Mouse (Mus musculus) ES-E14 (cell line): ENCODE results near the gene Gm48552. TPM values are rescaled to one million over a fixed set of nuclear protein-coding genes. Genes with fewer than 3 reads are reported as not detected.

ENCODE experiments used
- DNase-seq: peaks from one replicate; pipeline ENCODE4 v3.0.0-alpha.2; 2013; ENCODE audit warnings: low read depth, low spot score
- H3K27ac ChIP-seq: 2 replicates; pipeline ENCODE4 v1.5.1; 2012; ENCODE audit warnings: low read depth, mild to moderate bottlenecking, low read length, moderate library complexity, mixed read lengths; ENCODE audit not compliant: poor library complexity, insufficient read depth, severe bottlenecking
- H3K36me3 ChIP-seq: 2 replicates; pipeline ENCODE4 v1.6.1; 2012; ENCODE audit warnings: mild to moderate bottlenecking, low read length, moderate library complexity, mixed read lengths; ENCODE audit not compliant: control insufficient read depth, poor library complexity, insufficient read depth, severe bottlenecking
- H3K4me1 ChIP-seq, 2 experiments: fragments of 150-350 bp in 1 of 2; sonication (generic) in 1 of 2; 2 replicates each; pipeline ENCODE4 v1.6.1; 2012; ENCODE audit warnings: low read length in 2 of 2, mild to moderate bottlenecking in 1 of 2, mixed read lengths in 1 of 2; ENCODE audit not compliant: control insufficient read depth in 2 of 2, insufficient read depth in 2 of 2, poor library complexity in 1 of 2
- H3K4me3 ChIP-seq, 2 experiments: fragments of 150-350 bp in 1 of 2; sonication (generic) in 1 of 2; 2 replicates each; pipeline ENCODE4 v1.5.1; 2012; ENCODE audit warnings: low read length in 2 of 2, low read depth in 1 of 2, mild to moderate bottlenecking in 1 of 2, mixed read lengths in 1 of 2; ENCODE audit not compliant: insufficient read depth in 1 of 2, poor library complexity in 1 of 2, severe bottlenecking in 1 of 2
- H3K9ac ChIP-seq: 2 replicates; pipeline ENCODE4 v1.6.1; 2012; ENCODE audit warnings: low read depth, mild to moderate bottlenecking, low read length, mixed read lengths; ENCODE audit not compliant: poor library complexity, insufficient read depth, severe bottlenecking
- H3K9me3 ChIP-seq: fragments of 150-350 bp; sonication (generic); 2 replicates; pipeline ENCODE4 v1.6.1; 2012; ENCODE audit warnings: low read depth, mild to moderate bottlenecking, low read length; ENCODE audit not compliant: control insufficient read depth, insufficient read depth
- CHD2 ChIP-seq: IDR thresholded peaks from 2 replicates; pipeline ENCODE4 v1.6.1; 2014; ENCODE audit warnings: mild to moderate bottlenecking, low read depth, low read length, inconsistent platforms
- HCFC1 ChIP-seq: IDR thresholded peaks from 2 replicates; pipeline ENCODE4 v1.6.1; 2012; ENCODE audit warnings: low read length, inconsistent platforms, borderline replicate concordance; ENCODE audit not compliant: insufficient read depth
- MAFK ChIP-seq: IDR thresholded peaks from 2 replicates; pipeline ENCODE4 v1.6.1; 2014; ENCODE audit warnings: mild to moderate bottlenecking, low read depth, low read length, inconsistent platforms; ENCODE audit not compliant: insufficient read depth
- ZC3H11A ChIP-seq: IDR thresholded peaks from 2 replicates; pipeline ENCODE4 v1.6.1; 2012; ENCODE audit warnings: low read depth, mild to moderate bottlenecking, inconsistent platforms, low read length, borderline replicate concordance
- ZNF384 ChIP-seq: IDR thresholded peaks from 2 replicates; pipeline ENCODE4 v1.6.1; 2012; ENCODE audit warnings: low read depth, low read length, inconsistent platforms
- in situ Hi-C, 2 experiments: fragments of 600-800 bp; cut with MboI; formaldehyde crosslinking; loops; one replicate each; pipeline ENCODE4 v1.15.1; 2025; ENCODE audit warnings: low sequenced_read_pairs in 2 of 2, inconsistent platforms in 1 of 2; ENCODE audit not compliant: unreplicated experiment in 2 of 2
- total RNA-seq: library from RNA; depleted of rRNA; stranded (reverse); fragments of 300-350 nt; gene quantifications from 2 replicates; pipeline ENCODE4 v1.2.3, GENCODE M21; 2012; rRNA removed

The Gm48552 gene
- total RNA-seq, 1 experiment, result 2.5 TPM

DNA sequence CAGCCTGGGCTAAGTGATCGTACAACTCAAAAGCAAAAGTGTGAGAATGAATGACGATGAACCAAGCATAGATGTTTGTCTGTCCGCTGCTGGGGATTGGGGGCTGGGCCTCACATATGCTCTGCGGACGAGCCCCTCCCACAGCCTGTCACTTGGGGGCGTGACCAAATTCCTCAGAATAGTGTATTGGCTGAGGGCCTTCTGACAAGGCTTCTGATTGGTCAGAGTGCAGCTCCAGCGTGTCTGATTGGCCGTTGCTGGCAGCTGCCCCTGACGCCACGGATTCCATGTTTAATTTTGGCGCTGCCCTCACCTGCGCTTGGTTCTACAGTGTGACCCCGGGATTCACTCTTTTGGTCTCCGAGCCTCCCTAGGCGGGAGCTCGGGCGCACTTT, 44.1 kb downstream of the Gm48552 start:
- in situ Hi-C loops, result no loop called here
- Histone ChIP-seq H3K36me3 (no peaks in the 10 kb centered on the region), H3K27ac (no peak overlapping the region), H3K9ac (no peak overlapping the region), H3K9me3 (no peaks in the 10 kb centered on the region), H3K4me1 (peaks cover 5 to 12% of the 10 kb centered on the region in 2 experiments; a peak in 2 of 4 replicates), H3K4me3 (no peak overlapping the region)
- DNase-seq, result peak; percentile 83
- TF ChIP-seq CHD2 (peak; percentile 93), ZNF384 (no peak), ZC3H11A (no peak), HCFC1 (peak; percentile 88)

DNA sequence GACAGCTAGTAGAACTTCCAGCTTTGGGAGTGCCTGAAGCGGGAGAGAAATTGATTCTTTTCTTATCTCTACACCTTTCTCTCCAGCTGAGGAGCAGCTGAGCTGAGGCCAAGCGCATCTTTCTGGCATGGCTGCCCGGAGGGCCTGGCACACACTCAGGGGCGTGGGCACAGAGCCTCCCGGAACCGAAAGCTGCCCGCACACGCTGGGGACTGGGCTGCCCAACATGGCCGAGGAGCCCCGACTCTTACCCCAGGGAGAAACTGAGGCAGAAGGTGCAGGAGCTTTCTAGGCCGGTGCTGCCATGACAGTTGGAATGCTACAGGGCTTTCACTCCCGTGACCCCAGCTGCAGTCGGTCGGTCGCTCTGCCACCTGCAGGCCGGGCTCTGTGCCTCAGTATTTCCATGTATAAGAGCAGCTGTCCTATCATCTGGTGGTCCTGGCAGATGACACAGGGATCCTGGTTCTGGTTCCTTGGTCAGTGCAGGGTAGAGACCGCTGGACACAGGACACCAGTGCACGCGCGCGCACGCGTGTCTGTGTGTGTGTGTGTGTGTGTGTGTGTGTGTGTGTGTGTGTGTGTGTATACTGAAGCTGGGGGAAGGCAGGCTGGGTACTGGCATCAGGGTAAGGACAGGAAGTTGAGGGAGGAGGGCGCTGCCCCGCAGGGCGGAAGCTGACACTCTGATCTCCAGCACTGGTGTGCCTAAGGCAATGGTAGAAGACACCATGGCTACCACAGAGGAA, 44.9 kb downstream of the Gm48552 start:
- H3K4me1 ChIP-seq, result peaks cover 5 to 12% of the 10 kb centered on the region in 2 experiments; a peak in 2 of 4 replicates

DNA sequence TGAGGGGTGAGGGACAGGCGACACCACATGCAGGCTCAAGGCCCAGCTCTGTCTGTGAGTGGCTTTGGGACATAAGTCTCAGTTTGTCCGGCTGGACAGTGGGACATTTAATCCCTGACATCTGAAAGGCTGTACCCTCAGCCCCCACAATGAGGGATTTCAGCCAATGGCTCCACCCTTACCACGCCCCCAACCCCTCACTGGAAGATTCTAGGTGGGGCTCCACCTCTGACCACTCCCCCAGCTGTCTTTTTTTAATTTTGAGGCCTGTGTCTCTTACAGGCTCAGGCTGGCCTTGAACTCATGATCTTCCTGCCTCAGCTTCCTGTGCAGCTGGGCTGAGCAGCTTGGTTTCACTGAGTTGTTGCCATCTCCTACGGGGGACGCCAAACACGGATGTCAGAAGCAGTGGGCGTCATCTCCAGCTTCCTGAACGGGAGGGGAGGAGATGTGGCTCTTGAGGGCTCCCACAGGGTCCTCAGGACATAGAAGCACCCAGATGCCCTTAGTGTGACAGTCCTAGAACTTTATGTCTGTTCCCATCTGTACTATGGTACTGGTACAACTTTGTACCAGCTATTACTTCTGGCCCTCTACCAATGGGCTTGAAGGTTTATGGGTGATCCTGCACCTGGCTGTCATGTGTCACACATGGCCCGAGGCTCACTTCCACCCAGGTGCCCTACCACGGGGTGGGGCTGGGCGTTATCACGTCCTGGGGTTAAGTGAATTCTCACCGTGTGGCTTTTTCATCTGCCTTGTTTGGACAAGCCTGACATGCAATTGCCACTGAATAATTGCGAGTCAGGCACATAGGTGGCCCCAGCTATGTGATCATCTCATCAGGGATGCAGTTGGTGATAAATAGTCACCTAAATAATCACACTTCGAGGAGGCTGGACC, 45.8 kb downstream of the Gm48552 start:
- Histone ChIP-seq H3K27ac (no peak overlapping the region), H3K9me3 (no peaks in the 10 kb centered on the region), H3K4me3 (no peak overlapping the region), H3K9ac (no peak overlapping the region), H3K36me3 (no peaks in the 10 kb centered on the region), H3K4me1 (peaks cover 3 to 12% of the 10 kb centered on the region in 2 experiments; a peak in 1 of 4 replicates)
- in situ Hi-C loops, result no loop called here
- TF ChIP-seq MAFK (no peak), ZNF384 (no peak), HCFC1 (no peak), CHD2 (no peak), ZC3H11A (no peak)
- DNase-seq, result no peak

More for the DNA sequence above, 44.9 kb downstream of the Gm48552 start:
- in situ Hi-C loops, result no loop called here
- DNase-seq, result no peak
- Histone ChIP-seq H3K27ac (no peak overlapping the region), H3K9me3 (no peaks in the 10 kb centered on the region), H3K9ac (no peak overlapping the region), H3K36me3 (no peaks in the 10 kb centered on the region), H3K4me3 (no peak overlapping the region)
- no peak for TF ChIP-seq ZNF384
- TF ChIP-seq CHD2, result no peak
- no peak for TF ChIP-seq HCFC1
- TF ChIP-seq ZC3H11A, result no peak
- TF ChIP-seq MAFK, result no peak

DNA sequence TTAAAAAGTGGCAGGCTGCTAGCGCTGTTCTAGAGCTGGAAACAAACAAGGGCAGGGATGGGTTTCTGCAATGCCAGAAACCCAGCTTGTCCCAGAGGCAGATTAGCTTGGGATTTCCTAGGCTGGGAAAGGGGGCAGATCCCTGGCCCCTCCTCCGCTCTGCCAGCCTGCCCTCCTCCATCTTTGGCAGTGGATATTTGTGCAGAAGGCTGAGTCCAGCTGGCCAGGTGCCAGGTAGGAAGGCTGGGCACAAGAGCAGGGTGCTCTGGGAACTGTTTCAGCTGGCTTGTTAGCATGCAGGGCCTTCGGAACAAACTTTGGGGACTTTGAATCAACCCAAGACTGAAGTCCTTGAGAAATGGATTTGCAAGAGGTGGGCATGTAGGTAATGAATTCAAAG, 46.6 kb downstream of the Gm48552 start:
- no peak for DNase-seq
- TF ChIP-seq MAFK (no peak), HCFC1 (no peak), ZC3H11A (no peak), ZNF384 (no peak), CHD2 (no peak)
- Histone ChIP-seq H3K4me1 (peaks cover 3 to 12% of the 10 kb centered on the region in 2 experiments; a peak in 1 of 4 replicates), H3K36me3 (no peaks in the 10 kb centered on the region), H3K27ac (no peak overlapping the region), H3K9me3 (no peaks in the 10 kb centered on the region), H3K4me3 (no peak overlapping the region), H3K9ac (no peak overlapping the region)
- in situ Hi-C loops, result no loop called here

Other genes with a start within 250 kb of the Gm48552 start
- 37.8 and 50.7 TPM in 2 replicates for gene Pias4, start 221.1 kb upstream of the Gm48552 start, total RNA-seq
- 2,093 and 2,486 TPM in 2 replicates for gene Eef2, start 212.4 kb upstream of the Gm48552 start, total RNA-seq
- gene Dapk3, start 206.0 kb upstream of the Gm48552 start, total RNA-seq, result 65.1 and 66.4 TPM in 2 replicates
- gene 4930442H23Rik, start 205.2 kb upstream of the Gm48552 start, total RNA-seq, result 0.54 and 0.79 TPM in 2 replicates
- gene Nmrk2, start 187.0 kb upstream of the Gm48552 start, total RNA-seq, result not detected in 2 replicates
- gene Atcay, start 158.2 kb upstream of the Gm48552 start, total RNA-seq, result 4.1 and 5.5 TPM in 2 replicates
- gene Zfr2, start 155.8 kb upstream of the Gm48552 start, total RNA-seq, result 0.67 and 4.7 TPM in 2 replicates
- gene Matk, start 136.1 kb upstream of the Gm48552 start, total RNA-seq, result 0.85 and 5.0 TPM in 2 replicates
- 114 and 138 TPM in 2 replicates for gene Mrpl54, start 122.1 kb upstream of the Gm48552 start, total RNA-seq
- gene Apba3, start 122.0 kb upstream of the Gm48552 start, total RNA-seq, result 72.3 and 90.2 TPM in 2 replicates
- gene Tjp3, start 97.4 kb upstream of the Gm48552 start, total RNA-seq, result 5.2 and 15.2 TPM in 2 replicates
- 27.3 and 34.6 TPM in 2 replicates for gene Pip5k1c, start 96.0 kb upstream of the Gm48552 start, total RNA-seq
- gene Cactin, start 67.9 kb upstream of the Gm48552 start, total RNA-seq, result 53.1 and 54.9 TPM in 2 replicates
- 2.3 and 4.5 TPM in 2 replicates for gene Tbxa2r, start 60.3 kb upstream of the Gm48552 start, total RNA-seq
- 0.09 and 0.16 TPM in 2 replicates for gene Gipc3, start 45.7 kb upstream of the Gm48552 start, total RNA-seq
- 43.5 and 55.9 TPM in 2 replicates for gene Hmg20b, start 38.5 kb upstream of the Gm48552 start, total RNA-seq
- 28.7 and 46.1 TPM in 2 replicates for gene Mfsd12, start 31.5 kb upstream of the Gm48552 start, total RNA-seq
- 9.4 and 19.1 TPM in 2 replicates for gene 4930404N11Rik, start 23.2 kb upstream of the Gm48552 start, total RNA-seq
- gene Fzr1, start 10.5 kb upstream of the Gm48552 start, total RNA-seq, result 63.0 and 94.5 TPM in 2 replicates
- gene Dohh, start 4.6 kb upstream of the Gm48552 start, total RNA-seq, result 168 and 183 TPM in 2 replicates
- 1.1 and 1.8 TPM in 2 replicates for gene Gm48551, start 4.5 kb upstream of the Gm48552 start, total RNA-seq
- 1.7 TPM in 2 replicates for gene Smim24, start 4.0 kb downstream of the Gm48552 start, total RNA-seq
- 4.9 and 6.3 TPM in 2 replicates for gene Nfic, start 66.6 kb downstream of the Gm48552 start, total RNA-seq
- gene Celf5, start 93.7 kb downstream of the Gm48552 start, total RNA-seq, result 5.0 and 8.2 TPM in 2 replicates
- gene Ncln, start 107.4 kb downstream of the Gm48552 start, total RNA-seq, result 254 and 393 TPM in 2 replicates
- gene S1pr4, start 111.1 kb downstream of the Gm48552 start, total RNA-seq, result 0.94 and 1.9 TPM in 2 replicates
- 11.8 and 16.6 TPM in 2 replicates for gene Gna15, start 135.2 kb downstream of the Gm48552 start, total RNA-seq
- 52.1 and 53.4 TPM in 2 replicates for gene Gna11, start 156.2 kb downstream of the Gm48552 start, total RNA-seq
- 102 and 145 TPM in 2 replicates for gene Aes, start 170.5 kb downstream of the Gm48552 start, total RNA-seq
- gene Tle2, start 185.6 kb downstream of the Gm48552 start, total RNA-seq, result 2.4 and 2.6 TPM in 2 replicates
- gene Tle6, start 212.1 kb downstream of the Gm48552 start, total RNA-seq, result 17.7 and 22.0 TPM in 2 replicates
- 2.3 and 2.5 TPM in 2 replicates for gene BC025920, start 217.3 kb downstream of the Gm48552 start, total RNA-seq
- 14.5 and 16.7 TPM in 2 replicates for gene Sirt6, start 238.8 kb downstream of the Gm48552 start, total RNA-seq
- gene Ankrd24, start 239.5 kb downstream of the Gm48552 start, total RNA-seq, result 14.4 and 18.6 TPM in 2 replicates